Mouse (Mus musculus): ENCODE results near the gene E2f2.

GRCm38 (mm10) chr4:136142267-136143192, 29.7 kb upstream of the E2f2 start:
- no peak for TF ChIP-seq POLR2A (IDR thresholded peaks at IDR 0.05; ENCODE audit: borderline replicate concordance, extremely low read depth, insufficient read depth, insufficient read length, poor library complexity, severe bottlenecking)
- no peak for TF ChIP-seq CTCF (IDR thresholded peaks at IDR 0.05; ENCODE audit: borderline replicate concordance, extremely low read depth, insufficient read depth, insufficient read length)

Measured in brain, embryonic 14.5 days (tissue).